In the genomic region with DNA sequence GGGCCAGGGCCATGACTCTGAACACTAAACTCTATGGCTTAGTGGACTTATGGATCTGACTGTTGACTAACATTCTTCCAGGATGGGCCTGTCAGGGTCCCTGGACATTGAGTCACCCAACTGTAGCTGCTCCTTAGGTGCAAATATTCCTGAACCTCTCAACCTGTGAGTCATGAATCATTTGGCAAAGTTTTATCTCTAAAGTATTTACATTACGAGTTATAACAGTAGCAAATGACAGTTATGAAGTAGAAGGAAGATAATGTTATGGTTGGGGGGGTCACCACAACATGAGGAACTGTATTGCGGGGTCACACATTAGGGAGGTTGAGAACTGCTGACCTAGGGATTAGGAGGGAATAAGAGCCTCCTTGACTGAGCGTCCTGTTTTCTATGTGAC, we compare ENCODE assay signal across 27 mouse cellular contexts. TPM values are rescaled to one million over a fixed set of nuclear protein-coding genes. Genes with fewer than 3 reads are reported as not detected.
DNase-seq lines count a peak whose midpoint lies in the region; ATAC-seq and TF ChIP-seq lines count a peak whose summit lies in the region.
"Had no signal": no experiment of that assay in that cellular context is flagged by ENCODE, and none has a peak within 500 bp of the region (broad histone marks: within the 10 kb centered on the region; RNA-seq: fewer than 3 reads in every experiment).

No protein-coding gene starts in this region.

- no peak for ATAC-seq in lung, postnatal 0 days
- ATAC-seq: CD4-positive, CD25-positive, alpha-beta regulatory T cell, adult 4 months; forebrain, embryonic 13.5 days; forebrain, embryonic 15.5 days; forebrain, postnatal 0 days had no signal

- no peak overlapping the region for H3K4me2 ChIP-seq in lung, postnatal 0 days (replicated peaks; ENCODE audit: low read depth, low read length)
- H3K4me2 ChIP-seq in myocyte (ENCODE audit: low read depth): peak overlapping the region; percentile 96
- H3K4me2 ChIP-seq: embryonic facial prominence, embryonic 13.5 days; embryonic facial prominence, embryonic 15.5 days; forebrain, embryonic 13.5 days; forebrain, embryonic 15.5 days had no signal

- H3K4me1 ChIP-seq in lung, postnatal 0 days (ENCODE audit: insufficient read depth, low read depth, low read length): no peaks in the 10 kb centered on the region
- H3K4me1 ChIP-seq in MEL (ENCODE audit: control insufficient read depth in 1 of 2, insufficient read depth in 2 of 2, low read length in 2 of 2): peaks cover 28 to 63% of the 10 kb centered on the region in 2 experiments
- peaks cover 20% of the 10 kb centered on the region for H3K4me1 ChIP-seq in embryonic fibroblast, embryonic 13.5 days (ENCODE audit: control insufficient read depth, insufficient read depth, low read length)

- no peaks in the 10 kb centered on the region for H3K27me3 ChIP-seq in lung, postnatal 0 days (replicated peaks; ENCODE audit: insufficient read depth, low read length)
- no peaks in the 10 kb centered on the region for H3K27me3 ChIP-seq in MEL (ENCODE audit: control insufficient read depth in 1 of 2, insufficient read depth in 2 of 2, low read length in 2 of 2)
- no peaks in the 10 kb centered on the region for H3K27me3 ChIP-seq in myocyte (ENCODE audit: control insufficient read depth, insufficient read depth, insufficient read length)
- H3K27me3 ChIP-seq: CH12.LX; embryonic facial prominence, embryonic 13.5 days; embryonic facial prominence, embryonic 15.5 days; forebrain, embryonic 15.5 days had no signal

- no peaks in the 10 kb centered on the region for H3K36me3 ChIP-seq in lung, postnatal 0 days (ENCODE audit: insufficient read depth, low read length)
- H3K36me3 ChIP-seq in MEL (ENCODE audit: control insufficient read depth in 1 of 2, insufficient read depth in 2 of 2, low read length in 2 of 2): peaks cover 0 to 41% of the 10 kb centered on the region in 2 experiments; a peak in 2 of 4 replicates
- no peaks in the 10 kb centered on the region for H3K36me3 ChIP-seq in myocyte (ENCODE audit: control insufficient read depth, insufficient read depth)
- H3K36me3 ChIP-seq: embryonic facial prominence, embryonic 13.5 days; embryonic facial prominence, embryonic 15.5 days; forebrain, embryonic 15.5 days had no signal

- no peak for TF ChIP-seq RAD21 in MEL (IDR thresholded peaks at IDR 0.05; ENCODE audit: low read depth, low read length)

- DNase-seq in lung, postnatal 0 days (ENCODE audit: low spot score): peak; percentile 22
- no peak for DNase-seq in lung, postnatal 36 days
- DNase-seq in MEL (ENCODE audit: low read depth, low spot score): peak; percentile 69
- no peak for DNase-seq in adrenal gland, adult 2 months
- no peak for DNase-seq in heart, adult 18-20 months
- no peak for DNase-seq in cerebellum, adult 9-11 months
- DNase-seq: adrenal gland, adult 8-10 months; adrenal gland, postnatal 14 days; adrenal gland, postnatal 36 days; cerebellum, adult 11-12 months; cerebellum, adult 2 months; cerebellum, adult 9-10 months; cerebellum, postnatal 14 days; cerebellum, postnatal 36 days; embryo, embryonic 11 days; forebrain, postnatal 0 days had no signal

- TF ChIP-seq EP300 in lung, postnatal 0 days (IDR thresholded peaks at IDR 0.05): peak; percentile 59
- TF ChIP-seq EP300 in MEL (IDR thresholded peaks at IDR 0.05; ENCODE audit: low read depth in 1 of 2, low read length in 2 of 2): peak; percentile 89 to 95

- H3K4me3 ChIP-seq in lung, postnatal 0 days (ENCODE audit: low read depth, low read length): no peak overlapping the region
- H3K4me3 ChIP-seq in MEL (ENCODE audit: control insufficient read depth in 1 of 2, insufficient read depth in 1 of 2, low read depth in 2 of 2, low read length in 2 of 2) (peak overlapping the region in 1 of 2 experiments; percentile 2; a peak in 1 of 4 replicates), myocyte (no peak overlapping the region)
- H3K4me3 ChIP-seq in embryonic fibroblast, embryonic 13.5 days (ENCODE audit: insufficient read depth, low read length): no peak overlapping the region
- H3K4me3 ChIP-seq: embryonic facial prominence, embryonic 13.5 days; embryonic facial prominence, embryonic 15.5 days; forebrain, embryonic 13.5 days; forebrain, embryonic 15.5 days had no signal

- 52% methylated on average over 3 of the region's 3 CpGs for WGBS in lung, postnatal 0 days

- no peak overlapping the region for H3K27ac ChIP-seq in lung, postnatal 0 days (ENCODE audit: low read length)
- H3K27ac ChIP-seq in MEL (ENCODE audit: control insufficient read depth, low read depth, low read length): peak overlapping the region; percentile 93
- H3K27ac ChIP-seq in embryonic fibroblast, embryonic 13.5 days (ENCODE audit: insufficient read depth, low read length): peak overlapping the region; percentile 74; the same call in 1 of the 2 replicates
- H3K27ac ChIP-seq: forebrain, embryonic 13.5 days; forebrain, embryonic 15.5 days had no signal

- H3K79me2 ChIP-seq in MEL (ENCODE audit: control insufficient read depth, insufficient read depth, low read length, poor library complexity): peaks cover 23% of the 10 kb centered on the region
- H3K79me2 ChIP-seq in myocyte (ENCODE audit: control insufficient read depth, insufficient read depth): peaks cover 23% of the 10 kb centered on the region

- no peak for TF ChIP-seq CTCF in lung, postnatal 0 days (IDR thresholded peaks at IDR 0.05)
- TF ChIP-seq CTCF in MEL (IDR thresholded peaks at IDR 0.05 in 2 of 3, conservative IDR thresholded peaks at IDR 0.05 in 1 of 3; ENCODE audit: control insufficient read depth in 1 of 3, insufficient read depth in 1 of 3, low read depth in 2 of 3, low read length in 3 of 3, poor library complexity in 1 of 3, severe bottlenecking in 1 of 3): no peak
- TF ChIP-seq CTCF in embryonic fibroblast, embryonic 13.5 days (IDR thresholded peaks at IDR 0.05; ENCODE audit: borderline replicate concordance, insufficient read depth, low read length): no peak

- no peak overlapping the region for H3K9ac ChIP-seq in lung, postnatal 0 days (replicated peaks; ENCODE audit: low read depth)
- peak overlapping the region; percentile 66 for H3K9ac ChIP-seq in MEL (ENCODE audit: control insufficient read depth, low read depth, low read length, poor library complexity, severe bottlenecking)
- H3K9ac ChIP-seq: embryonic facial prominence, embryonic 13.5 days; embryonic facial prominence, embryonic 15.5 days; forebrain, embryonic 13.5 days; forebrain, embryonic 15.5 days; forebrain, postnatal 0 days had no signal

- TF ChIP-seq POLR2A in MEL (IDR thresholded peaks at IDR 0.05; ENCODE audit: control insufficient read depth in 1 of 2, insufficient read depth in 1 of 2, low read depth in 1 of 2, low read length in 2 of 2, poor library complexity in 1 of 2) (no peak; a peak in 1 of 4 replicates), myocyte (IDR thresholded peaks at IDR 0.05; ENCODE audit: insufficient read length, low read depth) (no peak)
- no peak for TF ChIP-seq POLR2A in embryonic fibroblast, embryonic 13.5 days (IDR thresholded peaks at IDR 0.05; ENCODE audit: low read depth, low read length)

- H3ac ChIP-seq in myocyte (ENCODE audit: control insufficient read depth, insufficient read length): no peak overlapping the region

- no peaks in the 10 kb centered on the region for H3K9me3 ChIP-seq in lung, postnatal 0 days (ENCODE audit: low read length)
- H3K9me3 ChIP-seq in MEL (replicated peaks; ENCODE audit: insufficient read depth, low read length): no peaks in the 10 kb centered on the region
- H3K9me3 ChIP-seq: embryonic facial prominence, embryonic 13.5 days; embryonic facial prominence, embryonic 15.5 days; forebrain, embryonic 15.5 days had no signal

RNA-seq across cellular contexts. Expression of a gene that starts 3.7 kb away (rescaled TPM):
- polyA plus RNA-seq in lung, postnatal 0 days (2015; fragmentation: Nextera tagmentation; extraction: Ambion mirVana): 136 and 148 TPM in 2 replicates
- total RNA-seq in MEL (2012; rRNA removed): 222 and 241 TPM in 2 replicates
- polyA plus RNA-seq in MEL (2012; ENCODE audit: insufficient read depth in 1 of 2, insufficient read length in 2 of 2, low read depth in 1 of 2, low replicate concordance in 2 of 2, missing spikeins in 1 of 2): 100 to 1,000 TPM in 1 of 2 experiments, not detected in 1; 283 TPM
- polyA plus RNA-seq in embryonic fibroblast, embryonic 13.5 days (2011; ENCODE audit: insufficient read length, low read depth, missing spikeins): 95.7 and 182 TPM in 2 replicates
- 394 TPM for polyA plus RNA-seq in myocyte (2012; fragmentation: generic; extraction: Trizol)
- 10 to 100 TPM; 32.2 to 56.3 TPM for total RNA-seq in adrenal gland, adult 2 months (2021)
- 38.9 and 41.9 TPM in 2 replicates for polyA plus RNA-seq in adrenal gland, adult 2 months (2012; rRNA removed)
- 10 to 100 TPM in 1 of 2 experiments, 1 to 10 TPM in 1; 9.4 to 11.9 TPM for total RNA-seq in heart, adult 18-20 months (2021)

RNA-seq across cellular contexts. Expression of a gene that starts 26.4 kb away (rescaled TPM):
- not detected in 2 replicates for polyA plus RNA-seq in lung, postnatal 0 days (2015; fragmentation: Nextera tagmentation; extraction: Ambion mirVana)
- total RNA-seq in MEL (2012; rRNA removed): not detected in 2 replicates
- under 1 TPM in 1 of 2 experiments, not detected in 1; 0.17 TPM for polyA plus RNA-seq in MEL (2012; ENCODE audit: insufficient read depth in 1 of 2, insufficient read length in 2 of 2, low read depth in 1 of 2, low replicate concordance in 2 of 2, missing spikeins in 1 of 2)
- 1.8 and 1.9 TPM in 2 replicates for polyA plus RNA-seq in embryonic fibroblast, embryonic 13.5 days (2011; ENCODE audit: insufficient read length, low read depth, missing spikeins)
- 1.1 TPM for polyA plus RNA-seq in myocyte (2012; fragmentation: generic; extraction: Trizol)
- under 1 TPM; 0.23 to 0.24 TPM for total RNA-seq in adrenal gland, adult 2 months (2021)
- 0.25 and 0.49 TPM in 2 replicates for polyA plus RNA-seq in adrenal gland, adult 2 months (2012; rRNA removed)
- total RNA-seq in heart, adult 18-20 months (2021): under 1 TPM in 1 of 2 experiments, not detected in 1; 0.25 TPM
- total RNA-seq: common myeloid progenitor, adult 5-6 weeks had no signal
- polyA plus RNA-seq: CD4-positive, CD25-positive, alpha-beta regulatory T cell, adult 4 months; embryonic facial prominence, embryonic 11.5 days; G1E had no signal

RNA-seq across cellular contexts. Expression of a gene that starts 50.4 kb away (rescaled TPM):
- polyA plus RNA-seq in lung, postnatal 0 days (2015; fragmentation: Nextera tagmentation; extraction: Ambion mirVana): 15.9 and 19.7 TPM in 2 replicates
- 4.2 and 4.6 TPM in 2 replicates for total RNA-seq in MEL (2012; rRNA removed)
- polyA plus RNA-seq in MEL (2012; ENCODE audit: insufficient read depth in 1 of 2, insufficient read length in 2 of 2, low read depth in 1 of 2, low replicate concordance in 2 of 2, missing spikeins in 1 of 2): 10 to 100 TPM in 1 of 2 experiments, not detected in 1; 14.1 TPM
- 8.1 and 8.8 TPM in 2 replicates for polyA plus RNA-seq in embryonic fibroblast, embryonic 13.5 days (2011; ENCODE audit: insufficient read length, low read depth, missing spikeins)
- polyA plus RNA-seq in myocyte (2012; fragmentation: generic; extraction: Trizol): 6.4 TPM
- total RNA-seq in adrenal gland, adult 2 months (2021): 10 to 100 TPM; 12.9 to 25.6 TPM
- polyA plus RNA-seq in adrenal gland, adult 2 months (2012; rRNA removed): 25.5 and 29.3 TPM in 2 replicates
- 10 to 100 TPM; 11.6 to 12.6 TPM for total RNA-seq in heart, adult 18-20 months (2021)

RNA-seq across cellular contexts. Expression of a gene that starts 50.4 kb away (rescaled TPM):
- 38.9 and 42.7 TPM in 2 replicates for polyA plus RNA-seq in lung, postnatal 0 days (2015; fragmentation: Nextera tagmentation; extraction: Ambion mirVana)
- total RNA-seq in MEL (2012; rRNA removed): 35.1 and 40.3 TPM in 2 replicates
- 10 to 100 TPM in 1 of 2 experiments, not detected in 1; 61.5 TPM for polyA plus RNA-seq in MEL (2012; ENCODE audit: insufficient read depth in 1 of 2, insufficient read length in 2 of 2, low read depth in 1 of 2, low replicate concordance in 2 of 2, missing spikeins in 1 of 2)
- 11.0 and 12.3 TPM in 2 replicates for polyA plus RNA-seq in embryonic fibroblast, embryonic 13.5 days (2011; ENCODE audit: insufficient read length, low read depth, missing spikeins)
- polyA plus RNA-seq in myocyte (2012; fragmentation: generic; extraction: Trizol): 14.9 TPM
- total RNA-seq in adrenal gland, adult 2 months (2021): 100 to 1,000 TPM; 390 to 465 TPM
- 96.6 and 123 TPM in 2 replicates for polyA plus RNA-seq in adrenal gland, adult 2 months (2012; rRNA removed)
- total RNA-seq in heart, adult 18-20 months (2021): 100 to 1,000 TPM; 199 to 208 TPM

Comparison
In these comparisons a context has a peak if more than half of its experiments do, and no peak if none do; other contexts are left out.
1. DNase-seq: peak in lung, postnatal 0 days (single experiment) and MEL (single experiment); none in lung, postnatal 36 days (single experiment), adrenal gland, adult 2 months (single experiment), heart, adult 18-20 months (0 of 2) and cerebellum, adult 9-11 months (single experiment).